Mouse (Mus musculus): ENCODE data around the gene Klhl5.

- TF ChIP-seq MAFK (IDR thresholded peaks at IDR 0.05; ENCODE audit: insufficient read depth, low read depth, low read length) (no peak), HCFC1 (IDR thresholded peaks at IDR 0.05; ENCODE audit: borderline replicate concordance, insufficient read depth, low read length) (no peak), ZNF384 (IDR thresholded peaks at IDR 0.05; ENCODE audit: low read depth, low read length) (no peak)
These were observed 37.5 kb upstream of the Klhl5 start for GRCm38 (mm10) chr5:65069872-65070271.

Data from ES-E14 (cell line).